Mouse (Mus musculus) CH12.LX (cell line): Measurements from ENCODE around the gene Med26. TPM values are rescaled to one million over a fixed set of nuclear protein-coding genes. Genes with fewer than 3 reads are reported as not detected.

Experiments used
- DNase-seq: peaks from one replicate; pipeline ENCODE4 v3.0.0-alpha.2; 2013; ENCODE audit errors: extremely low read depth
- H3K27ac ChIP-seq: 2 replicates; pipeline ENCODE4 v1.5.1; 2012; ENCODE audit warnings: low read depth, mild to moderate bottlenecking, control low read depth, moderate library complexity; ENCODE audit not compliant: insufficient read depth
- H3K27me3 ChIP-seq: replicated peaks from 2 replicates; pipeline ENCODE3; 2012; ENCODE audit warnings: inconsistent platforms
- H3K36me3 ChIP-seq, 2 experiments: replicated peaks in 1 of 2; 2 replicates each; pipeline versions ENCODE3 to v1.6.1; 2012; ENCODE audit warnings: inconsistent platforms in 1 of 2, low read length in 1 of 2, mild to moderate bottlenecking in 1 of 2, mixed read lengths in 1 of 2, moderate library complexity in 1 of 2; ENCODE audit not compliant: control insufficient read depth in 1 of 2, insufficient read depth in 1 of 2
- H3K4me1 ChIP-seq, 2 experiments: 2 replicates each; pipeline ENCODE4 v1.6.1; 2012; ENCODE audit warnings: inconsistent platforms in 1 of 2, moderate library complexity in 1 of 2; ENCODE audit not compliant: insufficient read depth in 2 of 2, control insufficient read depth in 1 of 2
- H3K4me2 ChIP-seq: 2 replicates; pipeline ENCODE4 v1.6.1; 2012; ENCODE audit warnings: low read depth, mild to moderate bottlenecking, control low read depth; ENCODE audit not compliant: poor library complexity, insufficient read depth, severe bottlenecking
- H3K4me3 ChIP-seq, 3 experiments: fragments of 150-350 bp in 1 of 3; sonication (generic) in 1 of 3; replicated peaks in 1 of 3; 2 replicates each; pipeline versions ENCODE3 to v1.5.1; 2011 to 2012; ENCODE audit warnings: low read depth in 2 of 3, low read length in 2 of 3, mild to moderate bottlenecking in 2 of 3, moderate library complexity in 2 of 3, control low read depth in 1 of 3, improper control_type of control experiment in 1 of 3, inconsistent platforms in 1 of 3, mixed read lengths in 1 of 3; ENCODE audit not compliant: poor library complexity in 1 of 3
- H3K79me2 ChIP-seq: replicated peaks from 2 replicates; pipeline ENCODE4 v1.6.1; 2012; ENCODE audit warnings: mild to moderate bottlenecking, moderate library complexity; ENCODE audit not compliant: control insufficient read depth, poor library complexity, insufficient read depth, severe bottlenecking; ENCODE audit errors: extremely low read depth
- H3K9ac ChIP-seq: 2 replicates; pipeline ENCODE4 v1.6.1; 2012; ENCODE audit warnings: low read depth, mild to moderate bottlenecking, control low read depth, moderate library complexity; ENCODE audit not compliant: insufficient read depth
- H3K9me3 ChIP-seq: replicated peaks from 2 replicates; pipeline ENCODE3; 2012; ENCODE audit warnings: low read length, inconsistent platforms, mixed read lengths
- BHLHE40 ChIP-seq: IDR thresholded peaks from 2 replicates; pipeline ENCODE4 v1.6.1; 2011; ENCODE audit warnings: mild to moderate bottlenecking, low read depth, low read length, improper control_type of control experiment
- CHD1 ChIP-seq: IDR thresholded peaks from 2 replicates; pipeline ENCODE4 v1.6.1; 2012; ENCODE audit warnings: low read depth, low read length, improper control_type of control experiment, inconsistent platforms
- CHD2 ChIP-seq: IDR thresholded peaks from 2 replicates; pipeline ENCODE4 v1.6.1; 2011; ENCODE audit warnings: low read length, improper control_type of control experiment
- E2F4 ChIP-seq: IDR thresholded peaks from 2 replicates; pipeline ENCODE4 v1.6.1; 2011; ENCODE audit warnings: low read depth, low read length, improper control_type of control experiment; ENCODE audit not compliant: insufficient replicate concordance
- HCFC1 ChIP-seq: IDR thresholded peaks from 2 replicates; pipeline ENCODE4 v1.6.1; 2012; ENCODE audit warnings: low read depth, mild to moderate bottlenecking, inconsistent platforms, low read length, improper control_type of control experiment
- MAX ChIP-seq: IDR thresholded peaks from 2 replicates; pipeline ENCODE4 v1.6.1; 2011; ENCODE audit warnings: low read length, improper control_type of control experiment
- MAZ ChIP-seq: IDR thresholded peaks from 2 replicates; pipeline ENCODE4 v1.6.1; 2012; ENCODE audit warnings: low read depth, mild to moderate bottlenecking, inconsistent platforms, low read length, improper control_type of control experiment, moderate library complexity
- MEF2A ChIP-seq: IDR thresholded peaks from 2 replicates; pipeline ENCODE4 v1.6.1; 2014; ENCODE audit warnings: low read depth, mild to moderate bottlenecking, inconsistent platforms, low read length, improper control_type of control experiment, borderline replicate concordance
- MYC ChIP-seq: IDR thresholded peaks from 2 replicates; pipeline ENCODE4 v1.6.1; 2011; ENCODE audit warnings: low read depth, mild to moderate bottlenecking, improper control_type of control experiment, low read length
- NRF1 ChIP-seq: IDR thresholded peaks from 2 replicates; pipeline ENCODE4 v1.6.1; 2014; ENCODE audit warnings: low read depth, mild to moderate bottlenecking, inconsistent platforms, low read length, improper control_type of control experiment, moderate library complexity
- PAX5 ChIP-seq: IDR thresholded peaks from 2 replicates; pipeline ENCODE4 v1.6.1; 2012; ENCODE audit warnings: low read length, inconsistent platforms, mixed read lengths
- RAD21 ChIP-seq: IDR thresholded peaks from 2 replicates; pipeline ENCODE4 v1.6.1; 2011; ENCODE audit warnings: low read depth, mild to moderate bottlenecking, low read length, improper control_type of control experiment, moderate library complexity
- RCOR1 ChIP-seq: conservative IDR thresholded peaks from 2 replicates; pipeline ENCODE4 v1.6.1; 2012; ENCODE audit warnings: low read depth, mild to moderate bottlenecking, inconsistent platforms, low read length, improper control_type of control experiment
- TCF12 ChIP-seq: IDR thresholded peaks from 2 replicates; pipeline ENCODE4 v1.6.1; 2014; ENCODE audit warnings: low read depth, mild to moderate bottlenecking, inconsistent platforms, low read length, improper control_type of control experiment
- ZC3H11A ChIP-seq: IDR thresholded peaks from 2 replicates; pipeline ENCODE4 v1.6.1; 2012; ENCODE audit warnings: low read depth, mild to moderate bottlenecking, inconsistent platforms, low read length, improper control_type of control experiment
- ZKSCAN1 ChIP-seq: IDR thresholded peaks from 2 replicates; pipeline ENCODE4 v1.6.1; 2012; ENCODE audit warnings: low read depth, inconsistent platforms, low read length, improper control_type of control experiment, borderline replicate concordance
- ZMIZ1 ChIP-seq: IDR thresholded peaks from 2 replicates; pipeline ENCODE4 v1.6.1; 2012; ENCODE audit warnings: low read depth, mild to moderate bottlenecking, inconsistent platforms, low read length, improper control_type of control experiment
- ZNF384 ChIP-seq: IDR thresholded peaks from 2 replicates; pipeline ENCODE4 v1.6.1; 2012; ENCODE audit warnings: low read depth, low read length, improper control_type of control experiment, inconsistent platforms
- dilution Hi-C: fragments of 300-500 bp; cut with MboI; formaldehyde crosslinking; loops from 2 replicates; pipeline ENCODE4 v1.14.3; 2020; ENCODE audit warnings: low sequenced_read_pairs; ENCODE audit not compliant: extremely low pct_unique_long_range_greater_than_20kb, extremely low pct_ligation_motif_present
- in situ Hi-C: fragments of 300-500 bp; cut with MboI; formaldehyde crosslinking; loops from 3 replicates; pipeline ENCODE4 v1.14.3; 2019; ENCODE audit warnings: low sequenced_read_pairs, low pct_ligation_motif_present, low pct_unique_long_range_greater_than_20kb, mixed read lengths
- polyA plus RNA-seq: library from polyadenylated mRNA; unstranded; fragments of >175 nt; gene quantifications from 2 replicates; pipeline ENCODE4 v1.2.1, GENCODE M21; 2012; ENCODE audit warnings: low read depth; ENCODE audit not compliant: insufficient read length
- total RNA-seq, 2 experiments: library from RNA; depleted of rRNA; stranded (reverse); fragments of 300-350 nt in 1 of 2; fragments of >200 nt in 1 of 2; gene quantifications; 2 replicates each; pipeline ENCODE4 v1.2.3; 2012 to 2014

The Med26 gene
- total and polyA plus RNA-seq, 3 experiments: 8.7 to 12.9 (median 9.7) TPM

GRCm38 (mm10) chr8:72497911-72498310 lies 50.2 kb downstream of the Med26 start:
- dilution Hi-C loops (no loop called here), in situ Hi-C loops (no loop called here)
- Histone ChIP-seq H3K9me3 (no peaks in the 10 kb centered on the region), H3K4me3 (no peak overlapping the region), H3K27me3 (no peaks in the 10 kb centered on the region), H3K9ac (no peak overlapping the region), H3K79me2 (peaks cover 26% of the 10 kb centered on the region), H3K4me2 (no peak overlapping the region), H3K36me3 (peaks cover 35 to 89% of the 10 kb centered on the region in 2 experiments), H3K27ac (no peak overlapping the region), H3K4me1 (peaks cover 3 to 34% of the 10 kb centered on the region in 2 experiments; a peak in 3 of 4 replicates)
- TF ChIP-seq E2F4: no peak
- no peak for TF ChIP-seq RCOR1
- TF ChIP-seq ZC3H11A: no peak
- no peak for TF ChIP-seq CHD2
- no peak for TF ChIP-seq PAX5
- TF ChIP-seq ZNF384: no peak
- no peak for TF ChIP-seq TCF12
- DNase-seq: no peak

- no peak overlapping the region for H3K4me3 ChIP-seq
- H3K4me2 ChIP-seq: no peak overlapping the region
- in situ Hi-C loops (no loop called here), dilution Hi-C loops (no loop called here)
- peaks cover 18% of the 10 kb centered on the region for H3K79me2 ChIP-seq
- H3K27ac ChIP-seq: no peak overlapping the region
- TF ChIP-seq E2F4 (no peak), MAZ (no peak), ZMIZ1 (no peak), ZKSCAN1 (no peak), RCOR1 (no peak), MYC (no peak), HCFC1 (no peak), TCF12 (no peak), NRF1 (no peak), CHD1 (no peak), MEF2A (no peak), RAD21 (no peak), ZNF384 (no peak), MAX (no peak), BHLHE40 (no peak)
- TF ChIP-seq, all 38 proteins: peak for 0
- H3K4me1 ChIP-seq: peaks cover 3 to 26% of the 10 kb centered on the region in 2 experiments; a peak in 3 of 4 replicates
- no peak overlapping the region for H3K9ac ChIP-seq
- no peaks in the 10 kb centered on the region for H3K9me3 ChIP-seq
- H3K36me3 ChIP-seq: peaks cover 30 to 72% of the 10 kb centered on the region in 2 experiments
- H3K27me3 ChIP-seq: no peaks in the 10 kb centered on the region
- DNase-seq: no peak
Measured at GRCm38 (mm10) chr8:72496217-72496616, 51.9 kb downstream of the Med26 start.
